Mouse (Mus musculus) thymus, postnatal 0 days (tissue): ENCODE results near the gene Ubxn11. TPM values are rescaled to one million over a fixed set of nuclear protein-coding genes. Genes with fewer than 3 reads are reported as not detected.

Source experiments
- DNase-seq: peaks from one replicate; pipeline ENCODE4 v3.0.0-alpha.2; 2015; ENCODE audit warnings: low spot score
- polyA plus RNA-seq: library from polyadenylated mRNA; unstranded; fragments of >200 nt; fragmentation: Nextera tagmentation; extraction: Ambion mirVana; gene quantifications from 2 replicates; pipeline ENCODE4 v1.2.1, GENCODE M21; 2015

The Ubxn11 gene
- polyA plus RNA-seq, 1 experiment from 2014 or later = 15.2 TPM

DNA sequence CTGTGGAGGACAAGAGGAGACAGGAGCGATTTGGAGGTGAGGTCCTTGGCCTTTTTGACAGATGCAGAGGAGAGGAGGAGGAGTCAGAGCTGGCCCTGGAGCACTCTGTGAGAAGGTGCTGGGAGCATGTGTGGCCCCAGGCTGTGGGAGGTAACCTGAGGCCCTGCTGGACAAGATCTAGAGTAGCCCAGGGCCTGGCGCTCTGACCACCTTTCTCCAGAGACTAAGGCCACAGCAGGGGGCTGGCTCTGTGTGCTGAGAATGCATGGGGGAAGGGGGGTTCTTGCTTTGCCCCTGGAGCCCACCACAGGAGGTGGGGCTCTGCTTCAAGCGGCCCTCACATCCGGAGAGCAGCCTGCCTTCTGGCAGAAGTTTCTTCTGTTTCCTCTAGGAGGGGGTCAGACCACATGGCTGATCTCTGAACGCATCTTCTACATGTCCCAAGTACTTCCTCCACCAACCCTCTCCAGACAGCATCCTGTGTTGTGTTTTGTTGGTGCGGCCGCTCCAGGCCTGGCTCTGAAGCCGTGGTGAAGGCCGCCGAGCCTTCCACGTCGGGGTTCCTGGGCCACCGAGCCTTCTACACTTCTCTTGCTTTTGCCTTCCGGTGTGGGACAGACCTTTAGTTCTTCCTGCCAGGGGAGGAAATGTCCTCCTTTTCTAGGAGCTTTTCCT, 15.9 kb downstream of the Ubxn11 start:
- peak; percentile 81 for DNase-seq

DNA sequence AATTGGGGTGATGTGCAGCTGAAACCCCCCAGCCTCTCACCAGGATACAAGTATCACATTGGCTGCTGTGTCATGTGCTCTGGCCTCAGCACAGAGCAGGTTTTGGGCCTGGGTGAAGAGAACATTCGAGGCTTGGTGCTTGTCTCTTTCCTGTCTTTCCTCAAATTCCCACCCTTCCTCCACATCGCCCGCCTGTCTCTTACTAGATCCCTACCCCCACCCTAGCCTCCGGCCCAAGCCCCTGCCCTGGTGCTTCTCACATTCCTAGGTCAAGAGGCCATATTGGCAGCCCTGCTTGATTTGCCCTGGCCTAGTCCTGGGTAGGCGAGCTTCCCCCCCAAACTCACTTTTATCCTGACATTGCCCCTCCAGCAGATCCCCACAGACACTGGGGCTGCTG, 16.7 kb downstream of the Ubxn11 start:
- no peak for DNase-seq

DNA sequence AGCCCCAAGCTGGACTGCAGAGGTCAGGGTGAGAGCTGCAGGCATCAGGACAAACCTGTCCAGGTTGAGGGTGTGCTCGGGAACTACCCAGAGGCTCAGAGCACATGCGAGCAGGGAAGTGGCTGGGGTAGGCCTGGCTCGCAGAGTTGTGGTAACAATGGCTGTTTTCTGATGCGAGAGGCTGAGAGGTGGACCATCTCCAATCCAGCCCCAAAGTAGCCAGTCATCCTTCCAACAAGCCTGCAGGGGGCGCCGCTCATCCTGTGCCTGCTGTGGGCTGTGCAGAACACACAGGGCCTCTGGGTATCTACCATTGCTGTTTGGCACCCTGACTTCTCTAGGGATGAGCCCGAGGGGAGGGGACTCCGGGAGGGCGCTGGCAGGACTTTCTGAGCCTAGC, 17.3 kb downstream of the Ubxn11 start:
- DNase-seq = peak; percentile 68

DNA sequence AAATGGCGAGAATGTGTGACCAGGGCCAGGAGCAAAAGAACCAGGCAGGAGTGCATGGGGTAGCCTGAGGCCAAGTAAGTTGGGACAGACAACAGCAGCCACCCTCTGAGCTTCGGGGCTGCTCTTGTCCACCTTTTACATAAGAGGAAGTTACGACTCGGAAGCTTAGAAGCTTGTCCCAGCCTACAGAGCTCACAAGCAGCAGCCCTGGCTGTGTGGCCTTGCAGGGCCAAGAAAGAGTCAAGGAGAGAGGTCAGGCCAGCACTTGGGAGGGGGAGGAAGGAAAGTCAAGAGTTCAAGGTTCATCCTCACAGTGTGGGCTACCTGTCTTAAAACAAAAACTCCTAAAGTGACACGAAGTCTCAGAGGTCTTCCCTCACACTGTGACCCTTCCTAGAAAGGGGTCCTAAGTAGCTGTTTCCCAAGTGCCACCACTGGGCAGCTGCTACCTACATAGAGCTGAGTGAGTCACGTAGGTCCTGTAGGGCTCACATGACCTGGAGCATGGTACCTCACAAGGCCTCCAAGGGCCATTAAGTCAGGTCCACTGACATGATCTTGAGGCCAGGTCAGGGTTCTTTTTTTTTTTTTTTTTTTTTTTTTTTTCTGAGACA, 17.9 kb downstream of the Ubxn11 start:
- no peak for DNase-seq

DNA sequence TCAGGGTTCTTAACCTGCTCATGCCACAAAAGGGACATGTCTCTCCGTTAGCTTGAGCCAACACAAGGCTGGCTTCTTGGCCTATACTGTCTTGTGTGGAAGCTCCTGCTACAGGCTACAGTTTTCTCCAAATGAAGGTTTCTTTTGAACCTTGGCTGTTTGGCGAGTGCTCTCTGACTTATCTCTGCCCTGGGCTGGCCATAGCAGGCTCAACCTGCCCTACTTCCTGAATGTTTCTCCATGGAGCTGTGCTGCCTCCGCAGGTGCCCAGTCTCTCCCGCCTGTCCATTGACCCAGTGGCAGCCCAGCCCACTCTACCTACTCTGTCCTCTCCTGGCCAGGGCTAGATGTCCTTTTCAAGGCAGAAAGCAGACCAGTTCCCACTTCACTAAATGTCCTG, 18.5 kb downstream of the Ubxn11 start:
- no peak for DNase-seq

DNA sequence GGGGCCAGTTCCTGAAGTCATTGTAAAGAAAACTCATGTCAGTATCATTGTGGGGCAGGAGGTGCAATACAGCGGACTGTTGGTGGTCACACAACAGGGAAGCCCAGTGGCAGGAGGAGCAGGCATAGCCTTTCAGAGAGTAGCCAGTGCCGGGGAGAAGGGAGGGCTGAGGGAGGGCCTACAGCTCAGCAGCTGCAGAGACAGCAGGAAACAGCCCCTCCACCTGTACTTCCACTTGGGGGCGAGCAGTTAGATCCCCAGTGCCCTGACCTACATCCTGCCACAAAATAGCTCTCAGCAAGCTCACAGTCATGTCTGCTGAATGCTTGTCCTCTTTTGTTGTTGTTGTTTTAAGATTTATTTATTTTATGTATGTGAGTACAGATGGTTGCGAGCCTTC, 19.2 kb downstream of the Ubxn11 start:
- DNase-seq = peak; percentile 89

DNA sequence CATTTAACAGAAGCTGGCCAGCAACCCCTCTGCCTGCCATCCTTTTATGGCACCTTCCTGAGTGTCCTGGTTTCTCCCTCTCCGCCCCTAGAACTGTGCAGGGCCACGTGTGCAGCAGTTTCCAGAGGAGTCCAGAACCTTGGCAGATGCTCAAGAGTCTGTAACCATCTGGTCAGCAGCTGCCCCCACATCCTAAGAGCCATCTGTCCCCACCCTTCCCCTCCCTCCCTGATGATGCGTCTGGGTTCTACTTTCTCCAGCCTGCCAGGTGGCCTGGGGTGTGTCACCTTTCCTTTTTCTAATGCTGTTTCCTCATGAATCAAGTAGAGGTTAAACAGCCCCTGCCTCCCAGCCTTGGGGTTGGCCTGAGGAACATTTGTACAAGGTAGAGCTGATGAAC, 19.9 kb downstream of the Ubxn11 start:
- DNase-seq = peak; percentile 57

DNA sequence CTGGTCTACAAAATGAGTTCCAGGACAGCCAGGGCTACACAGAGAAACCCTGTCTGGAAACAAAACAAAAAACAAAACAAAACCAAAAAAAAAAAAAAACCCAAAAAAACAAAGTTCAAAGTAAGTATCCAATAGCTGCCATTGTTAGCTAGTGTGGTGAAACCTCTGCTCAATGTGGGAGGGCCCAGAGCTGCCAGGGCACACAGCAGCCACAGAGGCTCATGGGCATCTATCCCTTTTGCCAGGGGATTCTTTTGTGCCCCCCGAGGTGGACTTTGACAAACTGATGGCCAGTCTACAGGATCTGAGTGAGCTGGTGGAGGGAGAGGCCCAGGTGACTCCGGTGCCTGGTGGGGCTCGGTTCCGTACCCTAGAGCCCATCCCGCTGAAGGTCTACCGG, 20.8 kb downstream of the Ubxn11 start:
- DNase-seq = no peak

DNA sequence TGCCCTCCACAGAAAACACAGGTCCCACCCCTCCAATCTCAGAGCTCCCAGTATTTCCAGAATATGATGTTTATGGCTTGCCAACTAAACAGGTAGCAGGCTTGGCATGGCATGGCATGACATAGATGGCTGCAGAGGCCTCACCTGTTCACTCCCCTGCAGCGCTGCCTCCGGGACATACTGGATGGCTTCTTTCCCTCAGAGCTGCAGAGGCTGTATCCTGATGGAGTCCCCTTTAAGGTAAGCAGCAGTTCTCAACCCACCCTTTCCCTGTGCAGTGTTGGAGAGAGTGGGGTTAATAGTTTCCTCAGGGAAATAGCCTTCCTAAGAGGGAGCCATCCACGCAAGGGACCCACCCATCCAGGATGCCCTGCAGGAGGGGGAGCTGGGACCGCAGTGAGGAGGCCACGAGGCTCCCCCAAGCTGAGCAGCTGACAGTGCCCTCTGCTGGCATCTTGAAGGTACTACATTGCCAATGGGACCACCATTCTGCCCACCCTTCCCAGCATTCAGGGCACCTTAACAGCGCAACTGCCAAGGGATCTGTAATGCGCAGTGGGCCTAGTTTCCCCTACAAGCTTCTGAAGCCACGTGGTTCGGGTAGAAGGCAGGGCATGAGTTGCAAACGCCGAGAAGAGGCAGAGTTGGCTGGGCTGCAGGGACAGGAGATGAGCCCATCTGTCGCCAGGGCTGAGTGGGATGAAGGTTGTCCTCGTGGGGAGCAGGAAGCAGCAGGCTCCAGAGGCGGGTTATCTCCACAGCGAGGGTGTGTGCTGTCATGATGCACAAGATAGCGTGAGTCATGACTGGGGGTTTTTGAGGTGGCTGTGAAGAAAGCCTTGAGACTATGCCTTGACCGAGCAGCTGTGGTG, 21.5 kb downstream of the Ubxn11 start:
- peak; percentile 89 for DNase-seq

DNA sequence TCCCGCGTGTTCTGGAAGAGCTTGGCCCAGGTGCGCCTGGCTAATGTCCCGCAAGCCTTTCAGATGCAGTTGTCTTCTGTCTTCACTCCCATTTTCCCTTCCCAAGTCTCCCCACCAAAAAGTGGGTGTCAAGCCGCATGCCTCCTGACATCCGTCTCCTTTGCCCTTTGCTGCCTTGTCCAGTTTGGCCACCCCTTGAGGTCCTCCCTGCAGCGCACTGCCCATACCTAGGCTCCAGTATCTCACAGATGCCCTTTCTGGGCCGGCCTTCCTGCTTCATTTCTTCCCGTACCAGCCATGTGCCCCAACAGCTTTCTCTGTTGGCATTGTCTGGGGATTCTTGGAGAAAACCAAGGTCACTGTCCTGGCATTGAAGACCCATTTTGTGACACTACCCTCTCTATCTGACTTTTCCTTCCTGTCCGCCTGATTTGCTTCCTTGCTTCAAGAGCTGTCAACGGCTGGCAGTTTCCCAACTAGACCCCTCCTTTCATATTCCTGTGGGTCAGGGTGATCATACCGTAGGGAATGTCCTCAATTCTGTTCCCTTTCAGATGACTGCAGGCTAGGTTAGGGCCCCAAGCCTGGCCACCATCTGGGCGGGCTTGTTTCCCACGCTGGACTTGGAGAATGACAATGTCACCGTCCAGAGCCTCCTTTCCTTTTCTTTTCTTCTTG, 23.2 kb downstream of the Ubxn11 start:
- no peak for DNase-seq

DNA sequence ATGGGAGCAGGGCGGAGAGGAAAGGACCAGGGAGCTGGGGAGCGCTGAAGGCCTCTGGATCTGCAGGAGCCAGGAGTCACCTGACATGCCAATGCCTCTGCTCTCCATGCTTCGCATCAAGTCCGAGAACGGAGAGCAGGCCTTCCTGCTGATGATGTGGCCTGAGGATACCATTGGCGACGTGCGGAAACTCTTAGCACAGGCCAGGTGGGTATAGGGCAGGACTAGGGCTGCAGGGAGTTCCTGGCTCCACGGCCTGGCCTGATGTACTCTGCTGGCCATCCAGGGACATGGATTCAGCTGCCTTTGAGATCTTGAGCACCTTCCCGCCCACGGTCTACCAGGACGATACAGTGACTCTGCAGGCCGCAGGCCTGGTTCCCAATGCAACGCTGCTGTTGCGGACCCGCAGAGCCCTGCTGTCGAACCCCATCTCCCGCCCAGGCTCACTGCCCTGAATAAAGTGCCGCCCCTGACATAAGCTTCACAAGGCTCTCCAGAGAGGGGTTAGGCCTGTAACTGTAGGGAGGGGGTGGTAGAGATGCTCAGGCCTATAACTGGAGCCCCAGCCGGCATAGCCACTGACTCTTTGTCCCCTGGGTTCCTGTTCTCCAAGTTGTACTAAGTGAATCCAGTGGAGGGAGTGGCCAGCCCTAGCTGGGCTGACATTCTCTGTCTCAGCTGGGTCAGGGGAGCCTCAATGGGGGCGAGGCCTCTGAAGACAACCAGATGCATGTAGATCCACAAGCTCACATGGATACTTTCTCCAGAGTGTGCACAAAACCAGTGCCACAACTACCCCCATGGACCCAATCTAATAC, 24.1 kb downstream of the Ubxn11 start:
- DNase-seq = no peak

DNA sequence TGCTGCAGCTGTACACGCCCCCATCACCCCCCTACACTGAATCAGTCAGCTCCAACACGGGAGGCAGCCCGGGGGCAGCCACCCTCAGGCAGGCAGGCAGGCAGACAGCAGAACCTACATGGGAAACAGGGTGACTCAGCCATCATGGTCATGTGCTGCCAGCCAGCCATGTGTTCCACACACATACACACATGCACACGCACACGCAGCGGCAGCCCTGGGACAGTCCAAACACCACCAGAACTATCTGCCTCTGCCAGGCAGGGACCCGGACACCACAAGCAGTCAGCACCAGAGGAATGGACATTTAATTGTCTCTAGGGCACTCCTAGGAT, 24.7 kb downstream of the Ubxn11 start:
- no peak for DNase-seq

DNA sequence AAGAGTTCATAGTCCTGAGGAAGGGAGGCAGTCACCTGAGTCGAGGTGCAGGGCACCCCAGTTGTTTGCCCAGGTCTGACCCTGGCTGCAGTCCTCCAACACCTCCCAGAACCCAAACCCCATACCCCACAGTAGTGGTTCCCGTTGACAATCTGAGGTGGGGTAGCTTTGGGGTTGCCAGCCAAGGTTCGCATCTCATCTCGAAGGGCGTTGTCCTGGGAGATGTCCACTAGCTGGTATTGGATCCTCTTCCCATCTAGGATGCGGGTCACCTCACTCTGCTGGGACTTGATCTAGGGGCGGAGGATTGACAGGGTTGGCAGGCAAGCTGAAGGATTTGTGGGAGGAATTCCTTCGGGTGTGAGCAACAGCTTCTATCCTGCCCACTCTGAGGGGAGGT, 25.4 kb downstream of the Ubxn11 start:
- no peak for DNase-seq

DNA sequence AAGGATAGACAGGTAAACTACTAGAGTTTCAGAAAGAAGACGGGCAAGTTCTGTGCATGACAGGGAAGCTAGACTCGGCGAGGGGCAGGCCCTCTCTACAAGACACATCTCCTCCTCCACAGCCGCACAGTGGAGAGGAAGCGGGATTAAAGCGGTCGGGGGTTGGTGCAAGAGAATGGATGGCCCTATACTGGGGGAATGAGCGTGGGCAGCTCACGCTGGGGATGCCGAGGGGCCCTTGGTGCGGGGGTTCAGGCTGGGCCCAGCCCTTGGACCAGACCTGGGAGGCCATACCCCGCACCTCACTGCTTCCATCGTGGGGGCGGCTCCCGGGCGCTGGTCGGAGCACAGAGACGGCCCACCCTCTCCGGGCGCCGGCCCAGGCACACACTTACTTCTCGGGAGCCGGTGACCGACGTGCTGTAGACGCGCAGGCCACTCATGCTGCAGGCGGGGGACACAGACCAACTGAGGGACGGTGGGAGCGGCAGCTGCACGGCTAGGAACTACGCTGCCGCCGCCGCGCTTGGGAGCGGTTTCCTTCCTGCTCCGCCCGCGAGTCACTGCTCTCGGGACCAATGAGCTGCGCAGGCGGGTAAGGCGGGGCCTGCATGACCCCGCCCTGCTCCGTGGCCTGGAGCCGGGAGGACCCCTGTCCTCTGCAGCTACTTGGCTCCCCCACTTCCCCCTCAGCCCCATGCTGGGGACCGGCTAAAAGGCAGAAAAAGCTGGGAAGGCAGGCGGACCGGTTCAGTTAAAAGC, 26.0 kb downstream of the Ubxn11 start, which contains the start of gene Sh3bgrl3:
Gene Sh3bgrl3 (minus strand): TSS at position 569 of the 762 bp plus-strand sequence.
- DNase-seq = peak; percentile 92

DNA sequence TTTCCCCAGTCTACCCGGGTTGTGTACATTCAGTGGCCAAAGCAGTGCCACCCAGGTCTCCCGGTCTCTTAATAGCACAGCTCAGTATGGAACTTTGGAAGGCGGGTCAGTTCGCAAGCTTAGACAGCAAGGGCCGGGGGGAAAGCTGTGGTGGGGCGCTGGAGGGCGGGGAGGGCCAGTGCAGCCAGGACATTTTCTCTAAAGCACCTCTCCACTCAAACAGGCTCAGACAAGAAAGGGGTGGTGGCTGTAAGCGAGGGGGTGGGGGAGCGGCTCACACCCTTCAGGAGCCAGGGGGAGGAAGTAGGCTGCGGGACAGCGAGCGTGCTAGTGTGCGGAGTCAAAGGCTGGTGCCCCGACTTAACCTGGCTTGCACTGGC, 26.6 kb downstream of the Ubxn11 start:
- DNase-seq = peak; percentile 65

DNA sequence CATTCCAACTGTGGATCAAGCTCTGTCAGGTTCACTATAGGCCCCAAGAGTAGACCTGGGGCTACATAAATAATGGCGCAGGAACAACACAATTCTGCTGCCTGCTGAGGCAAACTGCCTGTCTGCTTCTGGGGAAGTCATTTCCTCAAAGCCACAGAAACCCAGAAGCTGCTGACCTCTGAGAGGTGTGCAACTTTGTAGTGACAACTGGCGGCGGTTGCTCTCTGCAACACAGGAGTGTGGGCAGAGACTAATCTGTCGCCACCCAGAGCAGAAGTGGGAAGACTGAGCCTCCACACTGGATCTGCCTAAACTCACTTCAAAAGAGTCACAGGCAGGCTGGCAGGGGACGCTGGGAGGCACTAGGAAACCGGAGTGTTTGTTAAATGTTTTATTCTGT, 27.1 kb downstream of the Ubxn11 start:
- DNase-seq = no peak

DNA sequence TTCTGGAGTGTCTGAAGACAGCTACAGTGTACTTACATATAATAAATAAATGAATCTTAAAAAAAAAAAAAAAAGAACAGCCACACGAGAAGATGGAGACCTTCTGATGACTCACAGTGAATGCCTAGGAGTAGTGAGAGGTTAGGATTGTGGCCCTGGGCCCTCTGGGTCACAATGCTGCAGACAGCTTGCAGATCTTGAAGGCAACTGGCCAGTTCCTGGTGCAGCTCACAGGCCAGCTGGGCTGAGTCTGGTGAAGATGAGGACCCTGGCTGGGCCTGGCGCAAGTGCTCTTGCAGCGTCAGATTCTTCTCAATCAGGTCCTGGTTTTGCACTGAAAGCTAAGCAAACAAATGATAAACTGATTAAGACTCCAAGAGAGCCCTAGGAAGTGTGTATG, 29.7 kb downstream of the Ubxn11 start:
- no peak for DNase-seq

DNA sequence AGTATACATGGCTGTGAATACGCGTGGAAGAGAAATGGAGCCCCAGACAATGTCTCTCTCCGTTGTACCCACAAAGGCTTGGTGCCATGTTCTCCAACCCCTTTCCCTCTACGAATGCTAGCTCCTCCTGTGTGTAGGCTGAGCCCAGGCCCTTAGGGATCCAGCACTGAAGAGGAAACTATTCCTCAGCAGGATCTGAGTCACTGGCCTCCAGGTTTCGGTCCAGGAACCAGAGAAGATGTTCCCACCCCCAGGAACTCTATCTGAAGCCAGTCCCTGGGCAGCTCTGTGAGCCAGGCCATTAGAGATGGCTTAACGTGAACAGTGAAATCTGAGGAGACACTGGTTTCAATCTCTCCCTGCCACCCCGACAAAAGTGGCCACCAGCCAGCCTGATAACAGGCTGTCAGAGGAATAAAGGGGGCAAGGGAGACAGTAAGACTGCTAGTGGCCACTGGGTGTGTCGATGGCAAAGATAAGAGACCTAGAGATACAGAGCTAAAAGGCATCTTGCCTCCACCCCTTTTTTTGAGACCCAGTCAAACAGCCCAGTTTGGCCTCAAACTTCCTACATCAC, 30.2 kb downstream of the Ubxn11 start:
- DNase-seq = no peak

DNA sequence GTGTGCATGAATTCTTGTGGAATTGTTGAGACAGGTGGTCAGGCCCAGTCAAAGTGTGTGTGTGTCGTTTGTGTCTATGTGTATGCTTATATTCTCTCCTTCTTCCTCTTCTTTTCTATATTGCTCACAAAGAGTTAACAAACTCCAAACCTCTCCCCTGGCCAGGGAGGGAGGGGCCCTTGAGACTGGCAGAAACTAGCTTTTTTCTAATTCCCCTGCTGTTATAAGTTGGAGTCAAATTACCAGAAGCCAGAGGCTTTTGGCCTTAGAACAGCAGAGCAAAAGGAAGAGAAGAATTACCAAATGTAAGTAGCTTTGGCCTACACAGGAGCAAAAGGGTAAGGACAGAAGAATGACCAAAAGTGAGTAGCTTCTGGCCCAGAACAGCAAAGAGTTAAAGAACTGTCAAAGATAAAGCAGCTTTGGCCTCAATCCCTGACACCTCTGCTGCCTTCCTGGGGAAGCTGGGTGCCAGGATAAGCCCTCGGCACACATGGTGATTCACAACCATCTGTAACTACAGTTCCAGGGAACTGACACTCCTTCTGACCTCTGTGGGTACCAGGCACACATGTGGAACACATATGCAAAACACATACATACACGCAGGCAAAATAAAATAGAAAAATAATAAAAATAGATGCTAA, 34.0 kb downstream of the Ubxn11 start:
- no peak for DNase-seq
